Mouse (Mus musculus): ENCODE measurements around the gene Grb2. TPM values are rescaled to one million over a fixed set of nuclear protein-coding genes. Genes with fewer than 3 reads are reported as not detected.

Gene Grb2
- polyA plus RNA-seq, 1 experiment from 2014 or later: 188 TPM

DNA sequence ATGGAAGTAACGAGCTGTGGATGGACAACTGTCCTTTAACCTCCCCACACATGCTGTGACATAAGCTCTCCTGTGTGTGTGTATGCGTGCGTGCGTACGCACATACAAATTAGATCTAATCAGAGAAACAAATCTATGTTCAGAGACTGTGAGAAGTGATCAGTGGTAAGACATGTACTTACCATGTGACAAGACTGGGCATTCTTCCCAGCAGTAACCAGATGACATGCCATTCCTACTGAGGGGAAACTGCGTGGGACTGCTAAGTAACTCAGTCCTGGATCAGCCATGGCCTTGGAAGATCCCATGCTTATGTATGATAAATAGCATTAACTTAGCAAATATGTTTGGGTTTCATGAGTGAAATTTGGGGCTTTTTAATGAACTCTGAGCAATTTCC is 23.5 kb downstream of the Grb2 start:
- no peaks in the 10 kb centered on the region for H3K9me3 ChIP-seq (ENCODE audit: control insufficient read depth, low read length)
- H3K36me3 ChIP-seq (ENCODE audit: control insufficient read depth, insufficient read depth): no peaks in the 10 kb centered on the region
- no peak overlapping the region for H3K9ac ChIP-seq (replicated peaks; ENCODE audit: low read depth, low read length)
- ATAC-seq: 0 out of 2 replicates have a peak, but pooled peaks have one; percentile 64
- WGBS: 63% methylated on average over 6 of the region's 6 CpGs
- H3K27me3 ChIP-seq (replicated peaks; ENCODE audit: control insufficient read depth, insufficient read depth, low read length): no peaks in the 10 kb centered on the region
- no peak overlapping the region for H3K4me3 ChIP-seq (replicated peaks; ENCODE audit: low read length)
- no peak overlapping the region for H3K4me2 ChIP-seq (ENCODE audit: low read length)
- H3K27ac ChIP-seq (ENCODE audit: low read length): peak overlapping the region; percentile 56; the same call in 1 of the 2 replicates
- peaks cover 14% of the 10 kb centered on the region for H3K4me1 ChIP-seq (replicated peaks; ENCODE audit: control insufficient read depth, insufficient read depth, low read length)

DNA sequence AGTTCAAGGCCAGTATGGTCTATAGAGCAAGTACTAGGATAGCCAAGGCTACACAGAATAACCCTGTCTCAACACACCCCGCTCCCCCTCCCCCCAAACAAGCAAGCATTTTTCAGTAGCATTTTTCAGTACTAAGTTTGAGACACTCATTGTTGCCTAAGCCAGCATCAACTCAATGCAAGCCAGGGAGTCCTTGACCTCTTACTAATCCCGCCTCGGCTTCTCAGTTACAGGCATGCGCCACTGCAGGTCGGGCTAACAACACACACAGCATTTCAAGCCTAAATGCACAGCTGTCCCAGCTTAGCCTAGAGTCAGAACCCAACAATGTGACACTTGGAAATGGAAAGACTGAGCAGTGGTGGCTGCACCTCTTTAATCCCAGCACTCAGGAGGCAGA is 25.1 kb downstream of the Grb2 start:
- H3K27ac ChIP-seq (ENCODE audit: low read length): no peak overlapping the region
- ATAC-seq: no peak
- no peaks in the 10 kb centered on the region for H3K36me3 ChIP-seq (ENCODE audit: control insufficient read depth, insufficient read depth)
- H3K9me3 ChIP-seq (ENCODE audit: control insufficient read depth, low read length): no peaks in the 10 kb centered on the region
- no peak overlapping the region for H3K4me3 ChIP-seq (replicated peaks; ENCODE audit: low read length)
- 99% methylated on average over 5 of the region's 5 CpGs for WGBS
- H3K27me3 ChIP-seq (replicated peaks; ENCODE audit: control insufficient read depth, insufficient read depth, low read length): no peaks in the 10 kb centered on the region
- peaks cover 14% of the 10 kb centered on the region for H3K4me1 ChIP-seq (replicated peaks; ENCODE audit: control insufficient read depth, insufficient read depth, low read length)
- H3K9ac ChIP-seq (replicated peaks; ENCODE audit: low read depth, low read length): no peak overlapping the region
- no peak overlapping the region for H3K4me2 ChIP-seq (ENCODE audit: low read length)

DNA sequence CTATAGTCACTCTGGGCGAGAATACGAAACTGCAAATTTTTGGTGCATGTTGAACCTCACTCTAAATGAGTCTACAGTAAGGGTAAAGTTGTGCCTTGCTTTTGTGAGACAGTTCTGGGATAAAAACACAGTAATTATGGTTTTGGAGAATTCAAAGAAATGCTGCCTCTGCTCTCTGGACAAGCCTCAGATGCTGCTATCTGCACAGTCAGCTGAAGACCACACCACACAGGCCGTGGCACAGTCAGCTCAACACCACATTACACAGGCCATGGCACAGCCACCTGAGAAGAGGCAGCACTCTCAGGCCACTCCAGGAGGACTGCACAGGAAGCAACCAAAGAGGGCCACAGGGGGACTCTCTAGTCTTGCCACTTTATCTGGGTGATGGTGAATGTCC is 26.0 kb downstream of the Grb2 start:
- ATAC-seq: no peak
- WGBS: 96% methylated on average over 3 of the region's 3 CpGs
- H3K4me2 ChIP-seq (ENCODE audit: low read length): no peak overlapping the region

DNA sequence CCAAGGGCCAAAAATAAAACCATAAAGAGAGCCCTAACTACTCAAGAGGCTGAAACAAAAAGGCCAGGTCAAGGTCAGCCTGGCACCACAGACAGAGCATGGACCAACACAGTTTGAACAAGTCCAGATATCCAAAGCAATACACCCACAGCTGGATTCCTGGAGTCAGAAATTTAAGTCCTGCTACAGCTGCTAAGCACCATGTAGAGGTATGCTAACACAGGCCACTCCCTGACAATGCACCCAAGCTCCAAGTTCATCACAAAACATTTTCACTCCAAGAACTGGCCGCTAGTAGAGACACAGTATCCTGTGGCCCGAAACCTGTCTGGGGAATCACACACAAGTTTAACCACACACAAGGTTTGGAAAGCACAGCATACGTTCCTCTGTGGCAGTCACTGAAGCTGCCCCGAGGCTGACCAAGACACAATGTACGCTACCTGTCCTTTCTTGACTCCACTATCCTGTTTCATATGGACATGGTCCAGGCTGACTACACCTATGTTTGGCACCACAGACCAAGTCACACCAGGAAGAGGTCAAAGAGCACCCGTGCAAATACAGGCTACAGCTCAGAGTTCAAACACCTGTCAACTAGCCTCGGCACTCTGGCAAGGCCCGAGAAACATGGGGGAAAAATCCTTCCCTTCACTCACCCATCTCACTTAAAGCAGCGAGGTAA is 28.7 kb downstream of the Grb2 start:
- Histone ChIP-seq H3K4me1 (replicated peaks; ENCODE audit: control insufficient read depth, insufficient read depth, low read length) (peaks cover 3% of the 10 kb centered on the region), H3K4me2 (ENCODE audit: low read length) (no peak overlapping the region), H3K36me3 (ENCODE audit: control insufficient read depth, insufficient read depth) (peaks cover 4% of the 10 kb centered on the region; the same call in 1 of the 2 replicates), H3K9ac (replicated peaks; ENCODE audit: low read depth, low read length) (no peak overlapping the region), H3K9me3 (ENCODE audit: control insufficient read depth, low read length) (no peaks in the 10 kb centered on the region), H3K27ac (ENCODE audit: low read length) (no peak overlapping the region), H3K27me3 (replicated peaks; ENCODE audit: control insufficient read depth, insufficient read depth, low read length) (no peaks in the 10 kb centered on the region), H3K4me3 (replicated peaks; ENCODE audit: low read length) (no peak overlapping the region)
- no peak for ATAC-seq
- 91% methylated on average over 9 of the region's 9 CpGs for WGBS

More for the DNA sequence above, 26.0 kb downstream of the Grb2 start:
- peaks cover 3% of the 10 kb centered on the region; the same call in 1 of the 2 replicates for H3K36me3 ChIP-seq (ENCODE audit: control insufficient read depth, insufficient read depth)
- no peak overlapping the region for H3K27ac ChIP-seq (ENCODE audit: low read length)
- H3K27me3 ChIP-seq (replicated peaks; ENCODE audit: control insufficient read depth, insufficient read depth, low read length): no peaks in the 10 kb centered on the region
- H3K9ac ChIP-seq (replicated peaks; ENCODE audit: low read depth, low read length): no peak overlapping the region
- H3K9me3 ChIP-seq (ENCODE audit: control insufficient read depth, low read length): no peaks in the 10 kb centered on the region
- H3K4me3 ChIP-seq (replicated peaks; ENCODE audit: low read length): no peak overlapping the region
- H3K4me1 ChIP-seq (replicated peaks; ENCODE audit: control insufficient read depth, insufficient read depth, low read length): peaks cover 14% of the 10 kb centered on the region

DNA sequence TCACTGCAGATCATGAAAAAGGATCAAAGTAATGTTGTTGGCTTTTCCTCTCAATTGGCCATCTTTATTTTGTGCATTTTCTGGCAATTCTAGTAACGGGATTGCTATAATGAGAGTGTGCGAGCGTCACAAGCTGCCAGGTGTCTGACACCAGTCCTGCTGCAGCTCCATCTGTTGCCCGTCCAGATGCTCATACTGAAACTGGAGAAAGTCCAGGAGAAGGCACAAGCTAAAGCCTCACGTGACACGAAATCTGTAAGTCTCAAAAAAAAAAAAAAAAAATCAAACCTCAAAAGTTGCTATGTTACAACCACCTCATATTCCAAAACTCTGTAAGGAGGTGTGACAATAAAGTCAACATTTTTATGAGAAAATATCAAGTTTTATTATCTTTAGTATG is 29.5 kb downstream of the Grb2 start:
- no peak overlapping the region; the same call in 1 of the 2 replicates for H3K27ac ChIP-seq (ENCODE audit: low read length)
- ATAC-seq: 0 out of 2 replicates have a peak, but pooled peaks have one; percentile 40

DNA sequence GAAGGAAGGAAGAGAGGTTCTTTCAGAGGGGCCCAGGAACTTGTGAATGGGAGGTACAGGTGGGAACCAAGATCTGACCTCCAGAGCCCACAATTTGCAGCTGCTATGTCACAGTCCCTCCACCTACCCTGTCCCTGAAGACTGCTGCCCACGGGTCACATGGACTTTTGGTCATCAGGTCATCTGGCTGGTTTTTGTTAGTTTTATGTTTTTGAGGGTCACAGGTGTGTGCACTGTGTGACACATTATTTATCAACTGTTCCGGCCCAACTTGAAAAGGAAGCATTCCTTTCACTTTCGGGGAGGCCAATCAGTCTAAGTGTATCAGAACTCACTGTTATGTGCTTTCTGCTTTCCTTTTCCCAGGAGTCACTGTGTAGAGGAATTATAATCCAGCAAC is 30.9 kb downstream of the Grb2 start:
- 91% methylated on average over 3 of the region's 3 CpGs for WGBS
- no peak overlapping the region for H3K9ac ChIP-seq (replicated peaks; ENCODE audit: low read depth, low read length)
- H3K4me3 ChIP-seq (replicated peaks; ENCODE audit: low read length): no peak overlapping the region
- peaks cover 4% of the 10 kb centered on the region; the same call in 1 of the 2 replicates for H3K36me3 ChIP-seq (ENCODE audit: control insufficient read depth, insufficient read depth)
- no peak overlapping the region for H3K27ac ChIP-seq (ENCODE audit: low read length)
- no peaks in the 10 kb centered on the region for H3K27me3 ChIP-seq (replicated peaks; ENCODE audit: control insufficient read depth, insufficient read depth, low read length)
- no peak overlapping the region for H3K4me2 ChIP-seq (ENCODE audit: low read length)
- H3K9me3 ChIP-seq (ENCODE audit: control insufficient read depth, low read length): no peaks in the 10 kb centered on the region
- peaks cover 21% of the 10 kb centered on the region for H3K4me1 ChIP-seq (replicated peaks; ENCODE audit: control insufficient read depth, insufficient read depth, low read length)
- ATAC-seq: no peak

More for the DNA sequence above, 29.5 kb downstream of the Grb2 start:
- Histone ChIP-seq H3K9ac (replicated peaks; ENCODE audit: low read depth, low read length) (no peak overlapping the region), H3K4me1 (replicated peaks; ENCODE audit: control insufficient read depth, insufficient read depth, low read length) (peaks cover 10% of the 10 kb centered on the region), H3K27me3 (replicated peaks; ENCODE audit: control insufficient read depth, insufficient read depth, low read length) (no peaks in the 10 kb centered on the region), H3K4me3 (replicated peaks; ENCODE audit: low read length) (no peak overlapping the region), H3K36me3 (ENCODE audit: control insufficient read depth, insufficient read depth) (peaks cover 4% of the 10 kb centered on the region; the same call in 1 of the 2 replicates), H3K9me3 (ENCODE audit: control insufficient read depth, low read length) (no peaks in the 10 kb centered on the region), H3K4me2 (ENCODE audit: low read length) (no peak overlapping the region)
- WGBS: 58% methylated on average over 6 of the region's 6 CpGs

DNA sequence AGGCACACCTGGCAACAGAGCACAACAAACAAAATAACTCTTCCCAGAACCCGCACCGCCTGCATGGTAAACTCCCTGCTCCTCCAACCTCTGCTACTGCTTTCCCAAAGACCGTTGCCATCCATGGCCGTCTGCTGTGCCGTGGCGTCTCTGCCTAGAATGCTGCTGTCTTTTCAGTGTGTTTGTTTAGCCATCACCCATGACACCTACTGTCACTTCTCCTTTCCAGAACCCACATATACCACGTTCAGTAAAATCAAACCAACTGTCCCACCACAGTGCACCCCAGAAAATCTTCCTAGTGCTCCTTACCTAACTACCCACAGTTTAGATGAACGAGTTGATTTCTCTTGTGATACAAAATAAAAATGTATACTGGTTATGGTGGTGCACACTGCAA is 31.7 kb downstream of the Grb2 start:
- Histone ChIP-seq H3K4me1 (replicated peaks; ENCODE audit: control insufficient read depth, insufficient read depth, low read length) (peaks cover 24% of the 10 kb centered on the region), H3K9ac (replicated peaks; ENCODE audit: low read depth, low read length) (no peak overlapping the region), H3K9me3 (ENCODE audit: control insufficient read depth, low read length) (no peaks in the 10 kb centered on the region), H3K4me3 (replicated peaks; ENCODE audit: low read length) (no peak overlapping the region), H3K4me2 (ENCODE audit: low read length) (no peak overlapping the region), H3K36me3 (ENCODE audit: control insufficient read depth, insufficient read depth) (peaks cover 4% of the 10 kb centered on the region; the same call in 1 of the 2 replicates), H3K27ac (ENCODE audit: low read length) (no peak overlapping the region), H3K27me3 (replicated peaks; ENCODE audit: control insufficient read depth, insufficient read depth, low read length) (no peaks in the 10 kb centered on the region)
- ATAC-seq: no peak
- 96% methylated on average over 8 of the region's 8 CpGs for WGBS

DNA sequence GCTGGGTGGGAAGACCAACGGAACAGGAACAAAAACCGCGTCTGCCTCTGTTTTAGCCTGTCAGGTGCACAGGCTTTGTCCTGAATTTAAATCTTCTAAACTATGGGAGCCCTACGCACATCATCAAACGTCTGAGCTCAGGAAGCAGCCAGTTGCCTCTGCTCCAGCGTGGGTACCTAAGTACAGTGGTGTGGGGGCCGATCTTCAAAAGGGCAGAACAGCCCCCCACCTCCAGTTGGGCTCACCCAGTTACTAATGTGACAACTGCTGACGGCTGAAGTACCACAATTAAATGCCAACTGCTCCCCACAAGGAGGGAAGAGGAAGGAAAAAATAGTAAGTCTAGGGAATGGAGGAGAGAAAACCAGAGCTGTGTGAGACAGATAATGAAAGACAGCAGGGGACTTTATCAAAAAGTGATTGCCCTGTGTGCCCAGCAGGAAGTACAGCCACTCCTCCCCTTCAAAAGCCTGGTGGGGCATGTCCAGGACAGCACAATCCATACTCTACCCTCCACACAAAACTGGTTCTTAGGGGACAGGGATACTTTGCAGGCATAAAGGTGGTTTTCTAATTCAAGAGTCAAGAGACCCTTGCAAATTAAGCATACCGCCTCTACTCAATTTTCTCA is 34.0 kb downstream of the Grb2 start:
- ATAC-seq: no peak
- 0 out of 2 replicates have a peak overlapping the region, but pooled peaks have one; percentile 8 for H3K4me2 ChIP-seq (ENCODE audit: low read length)
- H3K9me3 ChIP-seq (ENCODE audit: control insufficient read depth, low read length): no peaks in the 10 kb centered on the region
- H3K4me3 ChIP-seq (replicated peaks; ENCODE audit: low read length): no peak overlapping the region
- H3K36me3 ChIP-seq (ENCODE audit: control insufficient read depth, insufficient read depth): peaks cover 4% of the 10 kb centered on the region; the same call in 1 of the 2 replicates
- H3K27me3 ChIP-seq (replicated peaks; ENCODE audit: control insufficient read depth, insufficient read depth, low read length): no peaks in the 10 kb centered on the region
- H3K4me1 ChIP-seq (replicated peaks; ENCODE audit: control insufficient read depth, insufficient read depth, low read length): peaks cover 39% of the 10 kb centered on the region
- no peak overlapping the region for H3K9ac ChIP-seq (replicated peaks; ENCODE audit: low read depth, low read length)
- WGBS: 54% methylated on average over 9 of the region's 9 CpGs
- H3K27ac ChIP-seq (ENCODE audit: low read length): peak overlapping the region; percentile 60

DNA sequence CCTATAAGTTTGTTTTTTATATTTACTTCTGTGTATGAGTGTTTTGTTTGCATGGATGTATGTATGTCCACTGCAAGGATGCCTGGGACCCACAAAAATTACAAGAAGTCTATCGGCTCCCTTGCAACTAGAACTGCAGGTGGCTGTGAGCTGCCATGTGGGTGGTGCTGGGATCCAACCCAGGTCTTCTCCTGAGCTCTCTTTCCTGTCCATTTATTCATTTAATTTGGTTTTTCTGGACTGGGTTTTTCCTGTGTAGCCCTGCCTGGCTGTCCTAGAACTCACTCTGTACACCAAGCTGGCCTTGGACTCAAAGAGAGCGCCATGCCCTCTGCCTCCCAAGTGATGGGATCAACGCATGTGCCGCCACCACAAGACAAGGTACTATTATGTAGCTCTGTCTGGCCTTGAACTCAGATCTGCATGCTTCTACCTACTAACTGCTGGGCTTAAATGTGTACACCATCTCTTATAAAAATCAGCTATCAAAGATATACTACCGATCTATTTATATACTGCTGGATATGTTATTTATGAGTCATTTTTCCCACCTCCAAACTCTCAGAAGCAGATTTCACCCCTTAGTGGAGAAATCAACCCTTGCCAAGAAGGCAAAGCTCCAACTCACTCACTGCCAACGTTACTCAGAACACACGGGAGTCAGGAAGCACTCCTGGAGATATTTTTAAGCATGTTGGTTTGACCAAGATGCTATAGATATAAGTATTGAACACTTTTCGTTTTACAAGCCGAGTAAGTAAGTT is 34.7 kb downstream of the Grb2 start:
- Histone ChIP-seq H3K4me1 (replicated peaks; ENCODE audit: control insufficient read depth, insufficient read depth, low read length) (peaks cover 39% of the 10 kb centered on the region), H3K9ac (replicated peaks; ENCODE audit: low read depth, low read length) (no peak overlapping the region), H3K27me3 (replicated peaks; ENCODE audit: control insufficient read depth, insufficient read depth, low read length) (no peaks in the 10 kb centered on the region), H3K27ac (ENCODE audit: low read length) (peak overlapping the region; percentile 60), H3K9me3 (ENCODE audit: control insufficient read depth, low read length) (no peaks in the 10 kb centered on the region), H3K36me3 (ENCODE audit: control insufficient read depth, insufficient read depth) (peaks cover 4% of the 10 kb centered on the region; the same call in 1 of the 2 replicates), H3K4me2 (ENCODE audit: low read length) (0 out of 2 replicates have a peak overlapping the region, but pooled peaks have one; percentile 8), H3K4me3 (replicated peaks; ENCODE audit: low read length) (no peak overlapping the region)
- no peak for ATAC-seq
- WGBS: 73% methylated on average over 9 of the region's 9 CpGs

All from forebrain, embryonic 16.5 days (tissue).